Mouse (Mus musculus) ES-Bruce4 (cell line): ENCODE results near the gene Med13l. TPM values are rescaled to one million over a fixed set of nuclear protein-coding genes. Genes with fewer than 3 reads are reported as not detected.

Experiments used
- H3K27ac ChIP-seq: 2 replicates; pipeline ENCODE4 v1.5.1; 2012; ENCODE audit warnings: low read length, inconsistent platforms; ENCODE audit not compliant: insufficient read depth
- H3K27me3 ChIP-seq: 2 replicates; pipeline ENCODE4 v1.6.1; 2012; ENCODE audit warnings: mild to moderate bottlenecking, low read length, inconsistent platforms; ENCODE audit not compliant: control insufficient read depth, poor library complexity, insufficient read depth, severe bottlenecking
- H3K36me3 ChIP-seq: 2 replicates; pipeline ENCODE4 v1.6.1; 2012; ENCODE audit warnings: inconsistent platforms, mild to moderate bottlenecking, low read length, moderate library complexity; ENCODE audit not compliant: control insufficient read depth, poor library complexity, insufficient read depth, severe bottlenecking
- H3K4me1 ChIP-seq: one replicate; pipeline ENCODE4 v1.8.1; 2011; ENCODE audit warnings: low read length; ENCODE audit not compliant: control insufficient read depth, insufficient read depth
- H3K4me3 ChIP-seq: 2 replicates; pipeline ENCODE4 v1.5.1; 2011; ENCODE audit warnings: low read depth, mild to moderate bottlenecking, low read length
- H3K9ac ChIP-seq: 2 replicates; pipeline ENCODE4 v1.6.1; 2012; ENCODE audit warnings: low read depth, mild to moderate bottlenecking, inconsistent platforms; ENCODE audit not compliant: poor library complexity, severe bottlenecking
- H3K9me3 ChIP-seq: replicated peaks from 2 replicates; pipeline ENCODE4 v1.6.1; 2012; ENCODE audit warnings: mild to moderate bottlenecking, low read length, inconsistent platforms; ENCODE audit not compliant: control insufficient read depth, poor library complexity, insufficient read depth, severe bottlenecking
- CTCF ChIP-seq: IDR thresholded peaks from one replicate; pipeline ENCODE4 v1.8.1; 2011; ENCODE audit warnings: low read depth, low read length
- EP300 ChIP-seq: IDR thresholded peaks from 2 replicates; pipeline ENCODE4 v1.6.1; 2011; ENCODE audit warnings: low read depth, low read length; ENCODE audit not compliant: insufficient read depth
- POLR2A ChIP-seq: IDR thresholded peaks from one replicate; pipeline ENCODE4 v1.8.1; 2011; ENCODE audit warnings: low read length; ENCODE audit not compliant: insufficient read depth
- polyA plus RNA-seq: library from polyadenylated mRNA; stranded (reverse); fragments of >200 nt; gene quantifications from 2 replicates; pipeline ENCODE4 v1.2.4, GENCODE M21; 2011; ENCODE audit warnings: low read depth; ENCODE audit not compliant: missing spikeins, insufficient read depth, insufficient read length

The Med13l gene
- polyA plus RNA-seq, 1 experiment, result 43.9 TPM

DNA sequence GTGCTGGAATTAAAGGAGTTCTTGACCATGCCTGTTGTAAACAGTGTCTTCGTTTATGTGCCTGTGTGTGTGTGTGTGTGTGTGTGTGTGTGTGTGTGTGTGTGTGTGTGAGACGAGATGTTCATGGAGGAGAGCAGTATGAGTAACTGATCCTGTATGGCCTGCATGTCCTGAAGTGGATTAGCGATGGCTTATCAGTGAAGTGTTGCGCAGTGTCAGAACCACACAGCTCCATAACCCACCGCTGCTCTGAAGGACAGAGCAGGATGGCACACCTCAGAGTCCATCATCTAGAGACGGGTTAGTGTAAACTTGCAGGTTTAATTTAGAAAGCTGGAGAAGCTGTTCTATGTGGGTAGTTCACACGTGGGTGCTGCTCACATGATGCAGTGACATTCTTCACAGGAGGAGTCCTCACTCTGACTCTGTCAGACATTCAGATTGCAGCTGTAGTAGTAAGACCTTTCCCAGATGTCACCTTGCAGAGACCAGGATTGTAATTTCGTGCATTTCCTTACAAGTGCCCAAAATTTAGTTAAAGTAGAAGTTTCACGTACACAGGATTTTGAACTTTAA, 78.1 kb downstream of the Med13l start:
- peaks cover 4% of the 10 kb centered on the region for H3K4me1 ChIP-seq
- no peak overlapping the region for H3K4me3 ChIP-seq
- no peaks in the 10 kb centered on the region for H3K27me3 ChIP-seq
- no peak overlapping the region for H3K9ac ChIP-seq
- no peak overlapping the region for H3K27ac ChIP-seq
- no peak for TF ChIP-seq CTCF
- TF ChIP-seq POLR2A, result no peak
- TF ChIP-seq EP300, result no peak
- H3K9me3 ChIP-seq, result no peaks in the 10 kb centered on the region
- H3K36me3 ChIP-seq, result no peaks in the 10 kb centered on the region

DNA sequence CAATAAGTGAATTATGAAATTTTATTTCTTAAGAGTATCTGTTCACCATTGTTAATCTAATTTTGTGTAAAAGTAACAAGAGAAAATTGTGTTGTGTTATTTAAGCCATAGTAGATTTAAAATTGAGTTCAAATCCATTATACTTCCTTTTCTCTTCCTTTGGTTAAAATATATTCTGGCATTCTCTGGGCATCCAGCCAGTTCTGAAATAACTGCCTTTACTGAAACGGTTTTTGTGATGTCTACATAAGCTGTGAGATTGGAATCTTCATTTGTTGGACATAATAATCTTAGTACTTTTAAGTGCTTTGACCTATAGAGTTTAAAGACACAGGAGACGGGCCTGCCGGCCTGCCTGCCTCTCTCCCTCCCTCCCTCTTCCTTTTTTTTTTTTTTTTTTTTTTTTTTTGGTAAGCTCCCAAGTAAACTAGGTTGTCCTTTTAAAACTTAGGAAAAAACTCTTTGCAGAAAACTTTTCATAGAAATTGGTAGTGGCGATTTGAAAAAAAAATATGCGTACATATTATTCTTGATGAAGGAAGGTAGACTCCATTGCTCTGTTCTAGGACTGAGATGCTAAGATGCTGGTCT, 78.7 kb downstream of the Med13l start:
- Histone ChIP-seq H3K36me3 (no peaks in the 10 kb centered on the region), H3K9ac (no peak overlapping the region), H3K27me3 (no peaks in the 10 kb centered on the region), H3K4me3 (no peak overlapping the region), H3K27ac (no peak overlapping the region), H3K9me3 (no peaks in the 10 kb centered on the region), H3K4me1 (peaks cover 4% of the 10 kb centered on the region)
- TF ChIP-seq CTCF (no peak), POLR2A (no peak), EP300 (no peak)

- no peak for TF ChIP-seq CTCF
- TF ChIP-seq EP300, result no peak
- no peak for TF ChIP-seq POLR2A
- H3K4me1 ChIP-seq, result peaks cover 21% of the 10 kb centered on the region
These were observed 83.6 kb downstream of the Med13l start for GRCm38 (mm10) chr5:118644041-118644440.

GRCm38 (mm10) chr5:118644511-118644910, 84.0 kb downstream of the Med13l start:
- H3K9me3 ChIP-seq, result no peaks in the 10 kb centered on the region
- H3K27ac ChIP-seq, result no peak overlapping the region
- TF ChIP-seq EP300, result no peak
- TF ChIP-seq CTCF, result no peak
- TF ChIP-seq POLR2A, result no peak
- no peak overlapping the region for H3K4me3 ChIP-seq
- H3K27me3 ChIP-seq, result no peaks in the 10 kb centered on the region
- H3K9ac ChIP-seq, result no peak overlapping the region
- peaks cover 21% of the 10 kb centered on the region for H3K4me1 ChIP-seq
- no peaks in the 10 kb centered on the region for H3K36me3 ChIP-seq

More at GRCm38 (mm10) chr5:118644041-118644440, 83.6 kb downstream of the Med13l start:
- Histone ChIP-seq H3K9ac (no peak overlapping the region), H3K4me3 (no peak overlapping the region), H3K27me3 (no peaks in the 10 kb centered on the region), H3K27ac (no peak overlapping the region), H3K9me3 (no peaks in the 10 kb centered on the region), H3K36me3 (no peaks in the 10 kb centered on the region)

GRCm38 (mm10) chr5:118645196-118645805, 84.8 kb downstream of the Med13l start:
- no peak for TF ChIP-seq EP300
- no peak for TF ChIP-seq CTCF
- no peak for TF ChIP-seq POLR2A
- Histone ChIP-seq H3K9me3 (no peaks in the 10 kb centered on the region), H3K36me3 (0 out of 2 replicates have a peak, but pooled peaks cover 2% of the 10 kb centered on the region), H3K27me3 (no peaks in the 10 kb centered on the region), H3K4me3 (no peak overlapping the region), H3K27ac (no peak overlapping the region), H3K9ac (no peak overlapping the region), H3K4me1 (peaks cover 23% of the 10 kb centered on the region)

- Histone ChIP-seq H3K4me3 (no peak overlapping the region), H3K4me1 (peaks cover 27% of the 10 kb centered on the region), H3K27me3 (no peaks in the 10 kb centered on the region)
These were observed 86.4 kb downstream of the Med13l start for GRCm38 (mm10) chr5:118646897-118647296.

More at GRCm38 (mm10) chr5:118646897-118647296, 86.4 kb downstream of the Med13l start:
- TF ChIP-seq CTCF, result no peak
- no peak for TF ChIP-seq EP300
- no peak for TF ChIP-seq POLR2A
- H3K9ac ChIP-seq, result no peak overlapping the region
- H3K27ac ChIP-seq, result no peak overlapping the region
- 0 out of 2 replicates have a peak, but pooled peaks cover 2% of the 10 kb centered on the region for H3K36me3 ChIP-seq
- H3K9me3 ChIP-seq, result no peaks in the 10 kb centered on the region
